Mouse (Mus musculus) lung, adult 2 months (tissue): Measurements from ENCODE around the gene Hist1h4j.

Experiments
- CTCF ChIP-seq: fragments of 200-500 bp; IDR thresholded peaks from 2 replicates; pipeline ENCODE4 v1.5.1; 2011; ENCODE audit warnings: mild to moderate bottlenecking, low read length, control low read depth; ENCODE audit not compliant: insufficient read depth
- POLR2A ChIP-seq: fragments of 200-500 bp; IDR thresholded peaks from 2 replicates; pipeline ENCODE4 v1.6.1; 2011; ENCODE audit warnings: low read depth, mild to moderate bottlenecking, control low read depth, low read length, borderline replicate concordance; ENCODE audit errors: extremely low read depth

- TF ChIP-seq POLR2A (no peak), CTCF (no peak)
These were observed 49.4 kb downstream of the Hist1h4j start for GRCm38 (mm10) chr13:21784311-21784710.
